Mouse (Mus musculus) ES-E14 (cell line): ENCODE data around the gene Hnf1b. TPM values are rescaled to one million over a fixed set of nuclear protein-coding genes. Genes with fewer than 3 reads are reported as not detected.

ENCODE experiments used
- DNase-seq: peaks from one replicate; pipeline ENCODE4 v3.0.0-alpha.2; 2013; ENCODE audit warnings: low read depth, low spot score
- H3K27ac ChIP-seq: 2 replicates; pipeline ENCODE4 v1.5.1; 2012; ENCODE audit warnings: low read depth, mild to moderate bottlenecking, low read length, moderate library complexity, mixed read lengths; ENCODE audit not compliant: poor library complexity, insufficient read depth, severe bottlenecking
- H3K36me3 ChIP-seq: 2 replicates; pipeline ENCODE4 v1.6.1; 2012; ENCODE audit warnings: mild to moderate bottlenecking, low read length, moderate library complexity, mixed read lengths; ENCODE audit not compliant: control insufficient read depth, poor library complexity, insufficient read depth, severe bottlenecking
- H3K4me1 ChIP-seq, 2 experiments: fragments of 150-350 bp in 1 of 2; sonication (generic) in 1 of 2; 2 replicates each; pipeline ENCODE4 v1.6.1; 2012; ENCODE audit warnings: low read length in 2 of 2, mild to moderate bottlenecking in 1 of 2, mixed read lengths in 1 of 2; ENCODE audit not compliant: control insufficient read depth in 2 of 2, insufficient read depth in 2 of 2, poor library complexity in 1 of 2
- H3K4me3 ChIP-seq, 2 experiments: fragments of 150-350 bp in 1 of 2; sonication (generic) in 1 of 2; 2 replicates each; pipeline ENCODE4 v1.5.1; 2012; ENCODE audit warnings: low read length in 2 of 2, low read depth in 1 of 2, mild to moderate bottlenecking in 1 of 2, mixed read lengths in 1 of 2; ENCODE audit not compliant: insufficient read depth in 1 of 2, poor library complexity in 1 of 2, severe bottlenecking in 1 of 2
- H3K9ac ChIP-seq: 2 replicates; pipeline ENCODE4 v1.6.1; 2012; ENCODE audit warnings: low read depth, mild to moderate bottlenecking, low read length, mixed read lengths; ENCODE audit not compliant: poor library complexity, insufficient read depth, severe bottlenecking
- H3K9me3 ChIP-seq: fragments of 150-350 bp; sonication (generic); 2 replicates; pipeline ENCODE4 v1.6.1; 2012; ENCODE audit warnings: low read depth, mild to moderate bottlenecking, low read length; ENCODE audit not compliant: control insufficient read depth, insufficient read depth
- CHD2 ChIP-seq: IDR thresholded peaks from 2 replicates; pipeline ENCODE4 v1.6.1; 2014; ENCODE audit warnings: mild to moderate bottlenecking, low read depth, low read length, inconsistent platforms
- HCFC1 ChIP-seq: IDR thresholded peaks from 2 replicates; pipeline ENCODE4 v1.6.1; 2012; ENCODE audit warnings: low read length, inconsistent platforms, borderline replicate concordance; ENCODE audit not compliant: insufficient read depth
- MAFK ChIP-seq: IDR thresholded peaks from 2 replicates; pipeline ENCODE4 v1.6.1; 2014; ENCODE audit warnings: mild to moderate bottlenecking, low read depth, low read length, inconsistent platforms; ENCODE audit not compliant: insufficient read depth
- ZC3H11A ChIP-seq: IDR thresholded peaks from 2 replicates; pipeline ENCODE4 v1.6.1; 2012; ENCODE audit warnings: low read depth, mild to moderate bottlenecking, inconsistent platforms, low read length, borderline replicate concordance
- ZNF384 ChIP-seq: IDR thresholded peaks from 2 replicates; pipeline ENCODE4 v1.6.1; 2012; ENCODE audit warnings: low read depth, low read length, inconsistent platforms
- in situ Hi-C, 2 experiments: fragments of 600-800 bp; cut with MboI; formaldehyde crosslinking; loops; one replicate each; pipeline ENCODE4 v1.15.1; 2025; ENCODE audit warnings: low sequenced_read_pairs in 2 of 2, inconsistent platforms in 1 of 2; ENCODE audit not compliant: unreplicated experiment in 2 of 2
- total RNA-seq: library from RNA; depleted of rRNA; stranded (reverse); fragments of 300-350 nt; gene quantifications from 2 replicates; pipeline ENCODE4 v1.2.3, GENCODE M21; 2012

Hnf1b gene
- total RNA-seq, 1 experiment, result 0.40 TPM

- H3K4me1 ChIP-seq, result no peaks in the 10 kb centered on the region
- DNase-seq, result no peak
- TF ChIP-seq MAFK (no peak), ZNF384 (no peak), ZC3H11A (no peak), HCFC1 (no peak), CHD2 (no peak)
- H3K36me3 ChIP-seq, result no peaks in the 10 kb centered on the region
- no peaks in the 10 kb centered on the region for H3K9me3 ChIP-seq
- in situ Hi-C loops, result loop anchor here in 1 of 2 experiments (10.0 kb wide), 1 partner anchor 108 kb away; no protein-coding TSS in a partner anchor
- no peak overlapping the region for H3K27ac ChIP-seq
- no peak overlapping the region for H3K4me3 ChIP-seq
- H3K9ac ChIP-seq, result no peak overlapping the region
Measured at GRCm38 (mm10) chr11:83922600-83922999, 72.7 kb downstream of the Hnf1b start.

GRCm38 (mm10) chr11:83927097-83927496 lies 77.2 kb downstream of the Hnf1b start:
- peak; percentile 49 for DNase-seq
- in situ Hi-C loops, result loop anchor here in 1 of 2 experiments (10.0 kb wide), 1 partner anchor 112 kb away; no protein-coding TSS in a partner anchor
- no peak overlapping the region for H3K9ac ChIP-seq
- H3K27ac ChIP-seq, result no peak overlapping the region
- no peaks in the 10 kb centered on the region for H3K36me3 ChIP-seq
- H3K4me1 ChIP-seq, result no peaks in the 10 kb centered on the region
- H3K9me3 ChIP-seq, result no peaks in the 10 kb centered on the region
- no peak for TF ChIP-seq HCFC1
- no peak for TF ChIP-seq CHD2
- peak; percentile 83 for TF ChIP-seq ZC3H11A
- no peak for TF ChIP-seq ZNF384
- no peak overlapping the region for H3K4me3 ChIP-seq

- in situ Hi-C loops, result no loop called here
- DNase-seq, result no peak
- H3K9ac ChIP-seq, result no peak overlapping the region
- no peaks in the 10 kb centered on the region for H3K9me3 ChIP-seq
- H3K36me3 ChIP-seq, result no peaks in the 10 kb centered on the region
- H3K4me1 ChIP-seq, result no peaks in the 10 kb centered on the region
- no peak overlapping the region for H3K27ac ChIP-seq
- TF ChIP-seq MAFK, result no peak
- no peak overlapping the region for H3K4me3 ChIP-seq
Measured at GRCm38 (mm10) chr11:83932506-83933106, 82.7 kb downstream of the Hnf1b start.

GRCm38 (mm10) chr11:83933376-83933775 lies 83.5 kb downstream of the Hnf1b start:
- Histone ChIP-seq H3K9me3 (no peaks in the 10 kb centered on the region), H3K4me1 (no peaks in the 10 kb centered on the region), H3K27ac (no peak overlapping the region), H3K36me3 (no peaks in the 10 kb centered on the region), H3K4me3 (no peak overlapping the region), H3K9ac (no peak overlapping the region)
- TF ChIP-seq ZNF384 (no peak), ZC3H11A (no peak), CHD2 (no peak), HCFC1 (no peak), MAFK (no peak)
- in situ Hi-C loops, result no loop called here
- no peak for DNase-seq

- TF ChIP-seq HCFC1 (no peak), ZC3H11A (no peak), CHD2 (no peak), MAFK (no peak), ZNF384 (no peak)
- in situ Hi-C loops, result no loop called here
- Histone ChIP-seq H3K4me1 (no peaks in the 10 kb centered on the region), H3K36me3 (no peaks in the 10 kb centered on the region), H3K4me3 (no peak overlapping the region), H3K9ac (no peak overlapping the region), H3K27ac (no peak overlapping the region), H3K9me3 (no peaks in the 10 kb centered on the region)
- no peak for DNase-seq
Measured at GRCm38 (mm10) chr11:83935986-83936665, 86.3 kb downstream of the Hnf1b start.
